Mouse (Mus musculus) hematopoietic stem cell, adult 5-6 weeks (primary cell): ENCODE results near the gene Aqp7. TPM values are rescaled to one million over a fixed set of nuclear protein-coding genes. Genes with fewer than 3 reads are reported as not detected.

Source experiments
- ATAC-seq, 2 experiments: fragments of 125-278 bp in 1 of 2; replicated peaks in 1 of 2; 2 replicates each; pipeline ENCODE4 v1.8.0; 2016 to 2017; ENCODE audit warnings: inconsistent platforms in 2 of 2, mild to moderate bottlenecking in 2 of 2, moderate number of reproducible peaks in 2 of 2, low read depth in 1 of 2, moderate TSS enrichment in 1 of 2; ENCODE audit not compliant: low FRiP score in 2 of 2, poor library complexity in 2 of 2, severe bottlenecking in 2 of 2, insufficient read depth in 1 of 2, low TSS enrichment in 1 of 2
- total RNA-seq: library from RNA; stranded (forward); fragments of 172-1452, 232-1000 nt; gene quantifications from 2 replicates; pipeline ENCODE4 v1.2.3, GENCODE M21; 2017

Aqp7 gene
- total RNA-seq, 1 experiment from 2014 or later: not detected

GRCm38 (mm10) chr4:41031242-41031641 is 16.7 kb downstream of the Aqp7 start:
- no peak for ATAC-seq

GRCm38 (mm10) chr4:41029372-41029771 is 18.6 kb downstream of the Aqp7 start:
- no peak for ATAC-seq

GRCm38 (mm10) chr4:41028272-41028671 is 19.7 kb downstream of the Aqp7 start:
- no peak for ATAC-seq

- no peak for ATAC-seq
Measured at GRCm38 (mm10) chr4:41027872-41028271, 20.1 kb downstream of the Aqp7 start.

GRCm38 (mm10) chr4:41026086-41026787 is 21.7 kb downstream of the Aqp7 start:
- ATAC-seq: peak; percentile 43 to 62

- ATAC-seq: no peak
Measured at GRCm38 (mm10) chr4:41021094-41021493, 26.8 kb downstream of the Aqp7 start.

GRCm38 (mm10) chr4:41015798-41016197 is 32.1 kb downstream of the Aqp7 start:
- ATAC-seq: no peak

GRCm38 (mm10) chr4:41013351-41013750 is 34.6 kb downstream of the Aqp7 start:
- ATAC-seq: no peak

GRCm38 (mm10) chr4:41000842-41001639 is 46.9 kb downstream of the Aqp7 start:
- ATAC-seq: no peak

- ATAC-seq: no peak
Measured at GRCm38 (mm10) chr4:41000271-41000670, 47.7 kb downstream of the Aqp7 start.

GRCm38 (mm10) chr4:40997916-40998315 is 50.0 kb downstream of the Aqp7 start:
- ATAC-seq: no peak

GRCm38 (mm10) chr4:40996302-40996701 is 51.6 kb downstream of the Aqp7 start:
- no peak for ATAC-seq

- ATAC-seq: no peak
Measured at GRCm38 (mm10) chr4:40989633-40990032, 58.3 kb downstream of the Aqp7 start.

- no peak for ATAC-seq
Measured at GRCm38 (mm10) chr4:40983686-40984085, 64.3 kb downstream of the Aqp7 start.

Other genes starting within 250 kb of the Aqp7 start
- 28.5 and 36.1 TPM in 2 replicates for gene B4galt1, start 194.1 kb downstream of the Aqp7 start, total RNA-seq
- gene Spink4, start 128.1 kb downstream of the Aqp7 start, total RNA-seq: not detected in 2 replicates
- gene Bag1, start 99.8 kb downstream of the Aqp7 start, total RNA-seq: 272 and 383 TPM in 2 replicates
- gene Chmp5, start 99.7 kb downstream of the Aqp7 start, total RNA-seq: 92.7 and 116 TPM in 2 replicates
- 72.2 and 82.7 TPM in 2 replicates for gene Nfx1, start 77.2 kb downstream of the Aqp7 start, total RNA-seq
- not detected in 2 replicates for gene Aqp3, start 50.0 kb upstream of the Aqp7 start, total RNA-seq
- 19.9 and 25.8 TPM in 2 replicates for gene Nol6, start 76.3 kb upstream of the Aqp7 start, total RNA-seq
- gene Ube2r2, start 87.6 kb upstream of the Aqp7 start, total RNA-seq: 37.9 and 52.8 TPM in 2 replicates
- 21.9 and 30.1 TPM in 2 replicates for gene Ubap2, start 227.0 kb upstream of the Aqp7 start, total RNA-seq